Mouse (Mus musculus) lung, adult 2 months (tissue): ENCODE measurements around the gene Mertk.

Source experiments
- CTCF ChIP-seq: fragments of 200-500 bp; IDR thresholded peaks from 2 replicates; pipeline ENCODE4 v1.5.1; 2011; ENCODE audit warnings: mild to moderate bottlenecking, low read length, control low read depth; ENCODE audit not compliant: insufficient read depth
- POLR2A ChIP-seq: fragments of 200-500 bp; IDR thresholded peaks from 2 replicates; pipeline ENCODE4 v1.6.1; 2011; ENCODE audit warnings: low read depth, mild to moderate bottlenecking, control low read depth, low read length, borderline replicate concordance; ENCODE audit errors: extremely low read depth

DNA sequence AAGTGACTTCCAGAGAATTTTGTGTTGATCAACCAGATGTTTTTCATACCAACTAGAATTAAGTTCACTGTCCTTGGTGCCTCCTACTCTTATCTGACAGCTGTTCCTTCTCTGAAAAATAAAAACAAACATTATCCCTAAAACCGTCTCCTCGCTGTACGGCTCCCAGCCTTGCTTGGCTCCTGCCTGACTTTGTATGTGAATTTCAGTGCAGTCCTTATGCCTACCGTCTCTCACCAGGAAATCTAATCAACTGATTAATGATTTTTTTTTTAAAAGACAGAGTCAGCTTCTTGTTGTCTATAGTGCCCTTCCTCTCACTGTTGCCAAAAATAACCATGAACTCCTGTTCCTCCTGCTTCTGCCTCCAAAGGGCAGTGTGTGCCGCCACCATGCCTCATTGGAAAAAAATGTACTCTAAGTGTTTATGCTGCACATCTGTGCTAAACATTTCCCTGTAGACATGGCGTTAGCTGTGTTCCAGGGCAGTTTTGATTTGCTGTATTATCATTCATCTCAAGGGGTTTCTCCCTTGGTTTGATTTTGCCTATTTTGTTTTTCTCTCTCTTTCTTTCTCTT, 54.6 kb downstream of the Mertk start:
- TF ChIP-seq CTCF (no peak), POLR2A (no peak)
